Mouse (Mus musculus): Measurements from ENCODE around the gene Cpa5. TPM values are rescaled to one million over a fixed set of nuclear protein-coding genes. Genes with fewer than 3 reads are reported as not detected.

Gene Cpa5
- polyA plus RNA-seq, 1 experiment from 2014 or later, result 0.16 TPM

DNA sequence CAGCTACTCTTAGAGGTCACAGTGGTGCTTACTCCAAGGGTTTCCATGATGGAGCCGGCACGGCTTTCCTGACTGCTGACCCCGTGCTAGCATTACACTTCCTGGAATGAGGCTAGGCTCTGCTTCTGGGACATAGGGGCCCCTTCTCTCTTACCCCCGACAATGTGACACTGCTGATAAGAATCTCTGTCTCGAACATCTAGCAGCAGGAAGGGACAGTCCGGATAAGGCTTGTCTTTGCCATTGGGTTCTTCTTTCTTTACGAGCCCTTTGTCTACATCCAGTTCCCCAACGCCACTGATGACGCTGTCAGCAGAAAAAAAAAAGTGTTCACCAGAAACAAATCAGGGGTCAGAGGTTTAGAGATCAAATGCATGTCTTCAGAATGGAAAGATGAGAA lies 47.8 kb downstream of the Cpa5 start:
- DNase-seq (ENCODE audit: low spot score), result no peak

DNA sequence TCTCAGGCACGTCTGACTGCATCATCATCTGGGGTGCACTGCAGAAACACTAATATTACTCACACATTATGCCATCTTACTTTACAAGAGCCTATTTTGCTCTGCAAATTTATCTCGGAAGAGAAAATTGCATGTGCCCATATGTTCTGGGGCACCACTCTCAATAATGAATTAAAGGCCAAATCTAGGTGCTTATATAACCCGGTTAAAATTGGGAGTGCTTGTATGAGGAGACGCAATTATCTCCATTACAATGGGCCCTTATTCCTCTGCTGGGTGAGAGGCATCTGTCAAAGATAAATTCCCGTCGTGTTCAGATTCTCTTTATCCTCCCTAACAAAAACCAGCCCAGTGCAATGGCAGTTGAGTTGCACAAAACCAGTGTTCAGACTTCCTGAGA lies 54.0 kb downstream of the Cpa5 start:
- no peak for DNase-seq (ENCODE audit: low spot score)
- Histone ChIP-seq H3K27ac (replicated peaks) (no peak overlapping the region), H3K4me2 (replicated peaks; ENCODE audit: low read depth) (no peak overlapping the region), H3K9me3 (ENCODE audit: control insufficient read depth, low read length) (no peaks in the 10 kb centered on the region), H3K27me3 (ENCODE audit: control insufficient read depth, insufficient read depth, low read length) (no peaks in the 10 kb centered on the region), H3K4me3 (ENCODE audit: low read depth, low read length) (no peak overlapping the region), H3K4me1 (replicated peaks; ENCODE audit: control insufficient read depth, insufficient read depth) (no peaks in the 10 kb centered on the region), H3K9ac (ENCODE audit: low read length) (no peak overlapping the region), H3K36me3 (ENCODE audit: control insufficient read depth, insufficient read depth, low read length) (no peaks in the 10 kb centered on the region)
- 58% methylated on average over 6 of the region's 6 CpGs for WGBS
- no peak for ATAC-seq (ENCODE audit: low FRiP score, low TSS enrichment)
- no peak for TF ChIP-seq CTCF (IDR thresholded peaks at IDR 0.05; ENCODE audit: low read depth)
- TF ChIP-seq EP300 (optimal IDR thresholded peaks at IDR 0.05), result no peak

More for the DNA sequence above, 47.8 kb downstream of the Cpa5 start:
- no peaks in the 10 kb centered on the region for H3K4me1 ChIP-seq (replicated peaks; ENCODE audit: control insufficient read depth, insufficient read depth)
- 80% methylated on average over 9 of the region's 9 CpGs for WGBS
- H3K27me3 ChIP-seq (ENCODE audit: control insufficient read depth, insufficient read depth, low read length), result no peaks in the 10 kb centered on the region
- H3K27ac ChIP-seq (replicated peaks), result no peak overlapping the region
- H3K4me2 ChIP-seq (replicated peaks; ENCODE audit: low read depth), result no peak overlapping the region
- no peaks in the 10 kb centered on the region for H3K9me3 ChIP-seq (ENCODE audit: control insufficient read depth, low read length)
- H3K36me3 ChIP-seq (ENCODE audit: control insufficient read depth, insufficient read depth, low read length), result no peaks in the 10 kb centered on the region
- H3K9ac ChIP-seq (ENCODE audit: low read length), result no peak overlapping the region
- no peak for ATAC-seq (ENCODE audit: low FRiP score, low TSS enrichment)
- TF ChIP-seq EP300 (optimal IDR thresholded peaks at IDR 0.05) (no peak), CTCF (IDR thresholded peaks at IDR 0.05; ENCODE audit: low read depth) (no peak)
- H3K4me3 ChIP-seq (ENCODE audit: low read depth, low read length), result no peak overlapping the region

DNA sequence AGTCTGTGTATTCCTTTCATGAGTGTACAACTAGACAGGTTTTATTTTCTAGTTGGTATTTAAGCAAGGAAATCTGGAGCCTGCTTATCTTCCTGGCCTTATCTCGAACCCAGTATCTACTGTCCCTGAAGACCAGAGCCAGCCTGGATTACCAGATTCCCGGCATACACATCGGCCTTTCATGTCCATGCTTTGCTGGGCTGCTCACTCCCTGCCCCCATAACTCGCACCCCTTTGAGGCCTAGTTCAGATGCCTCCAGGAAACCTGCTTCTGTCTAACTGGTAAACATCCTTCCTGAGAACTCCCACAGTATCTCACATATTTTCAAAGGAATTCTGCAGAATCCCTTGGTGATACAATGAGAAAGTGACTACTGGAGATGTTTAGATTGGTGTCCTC lies 54.5 kb downstream of the Cpa5 start:
- no peaks in the 10 kb centered on the region for H3K9me3 ChIP-seq (ENCODE audit: control insufficient read depth, low read length)
- ATAC-seq (ENCODE audit: low FRiP score, low TSS enrichment), result no peak
- no peak overlapping the region for H3K4me2 ChIP-seq (replicated peaks; ENCODE audit: low read depth)
- H3K9ac ChIP-seq (ENCODE audit: low read length), result no peak overlapping the region
- H3K27ac ChIP-seq (replicated peaks), result no peak overlapping the region
- no peak for DNase-seq (ENCODE audit: low spot score)
- H3K27me3 ChIP-seq (ENCODE audit: control insufficient read depth, insufficient read depth, low read length), result no peaks in the 10 kb centered on the region
- H3K36me3 ChIP-seq (ENCODE audit: control insufficient read depth, insufficient read depth, low read length), result no peaks in the 10 kb centered on the region
- no peaks in the 10 kb centered on the region for H3K4me1 ChIP-seq (replicated peaks; ENCODE audit: control insufficient read depth, insufficient read depth)
- 43% methylated on average over 4 of the region's 4 CpGs for WGBS
- no peak overlapping the region for H3K4me3 ChIP-seq (ENCODE audit: low read depth, low read length)
- TF ChIP-seq EP300 (optimal IDR thresholded peaks at IDR 0.05) (no peak), CTCF (IDR thresholded peaks at IDR 0.05; ENCODE audit: low read depth) (no peak)

DNA sequence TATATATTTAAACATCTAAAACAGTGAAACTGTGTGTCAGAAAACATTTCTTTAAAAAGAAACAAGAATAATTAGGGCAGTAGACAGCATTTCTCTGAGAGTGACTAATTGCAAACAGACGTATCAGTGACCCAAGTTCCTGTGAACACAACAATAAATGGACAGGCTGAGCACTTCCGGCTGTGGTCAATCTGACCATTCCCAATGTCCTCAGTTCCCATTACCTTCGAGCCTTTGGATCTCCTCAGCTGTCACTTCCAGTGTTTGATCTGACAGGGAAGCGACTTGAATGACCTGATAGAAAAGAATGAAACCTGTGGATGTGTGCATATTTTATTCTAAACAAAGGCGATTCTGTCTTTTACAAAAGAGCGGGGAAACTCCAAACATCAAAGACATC lies 55.2 kb downstream of the Cpa5 start:
- ATAC-seq (ENCODE audit: low FRiP score, low TSS enrichment) (no peak), DNase-seq (ENCODE audit: low spot score) (no peak)
- Histone ChIP-seq H3K4me1 (replicated peaks; ENCODE audit: control insufficient read depth, insufficient read depth) (no peaks in the 10 kb centered on the region), H3K9ac (ENCODE audit: low read length) (no peak overlapping the region), H3K4me3 (ENCODE audit: low read depth, low read length) (no peak overlapping the region), H3K27me3 (ENCODE audit: control insufficient read depth, insufficient read depth, low read length) (no peaks in the 10 kb centered on the region), H3K4me2 (replicated peaks; ENCODE audit: low read depth) (no peak overlapping the region), H3K36me3 (ENCODE audit: control insufficient read depth, insufficient read depth, low read length) (no peaks in the 10 kb centered on the region), H3K27ac (replicated peaks) (no peak overlapping the region), H3K9me3 (ENCODE audit: control insufficient read depth, low read length) (no peaks in the 10 kb centered on the region)
- 49% methylated on average over 6 of the region's 6 CpGs for WGBS
- TF ChIP-seq CTCF (IDR thresholded peaks at IDR 0.05; ENCODE audit: low read depth) (no peak), EP300 (optimal IDR thresholded peaks at IDR 0.05) (no peak)

DNA sequence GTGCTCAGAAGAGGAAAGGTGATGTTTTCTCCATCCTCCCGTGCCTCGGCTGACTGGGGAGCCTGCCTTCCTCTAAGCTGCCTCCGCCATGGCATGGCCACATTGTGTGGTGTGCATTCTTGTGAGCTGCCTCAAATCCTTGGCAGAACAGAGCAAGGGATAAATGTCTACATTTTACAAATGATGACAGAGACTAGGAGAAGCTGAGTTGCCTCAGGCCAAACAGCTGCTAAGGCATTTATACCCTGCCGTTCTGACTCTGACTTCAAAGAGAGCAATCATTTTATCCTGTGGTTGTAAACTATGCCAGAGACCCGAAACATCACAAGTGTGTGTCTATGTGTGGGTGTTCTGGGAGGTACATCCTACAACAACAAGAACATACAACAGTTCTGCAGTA lies 56.8 kb downstream of the Cpa5 start:
- TF ChIP-seq CTCF (IDR thresholded peaks at IDR 0.05; ENCODE audit: low read depth) (no peak), EP300 (optimal IDR thresholded peaks at IDR 0.05) (no peak)
- H3K27me3 ChIP-seq (ENCODE audit: control insufficient read depth, insufficient read depth, low read length), result no peaks in the 10 kb centered on the region
- no peak overlapping the region for H3K9ac ChIP-seq (ENCODE audit: low read length)
- no peaks in the 10 kb centered on the region for H3K9me3 ChIP-seq (ENCODE audit: control insufficient read depth, low read length)
- no peaks in the 10 kb centered on the region for H3K4me1 ChIP-seq (replicated peaks; ENCODE audit: control insufficient read depth, insufficient read depth)
- H3K4me2 ChIP-seq (replicated peaks; ENCODE audit: low read depth), result no peak overlapping the region
- WGBS, result 52% methylated on average over 5 of the region's 5 CpGs
- H3K27ac ChIP-seq (replicated peaks), result no peak overlapping the region
- ATAC-seq (ENCODE audit: low FRiP score, low TSS enrichment) (no peak), DNase-seq (ENCODE audit: low spot score) (no peak)
- no peak overlapping the region for H3K4me3 ChIP-seq (ENCODE audit: low read depth, low read length)
- no peaks in the 10 kb centered on the region for H3K36me3 ChIP-seq (ENCODE audit: control insufficient read depth, insufficient read depth, low read length)

DNA sequence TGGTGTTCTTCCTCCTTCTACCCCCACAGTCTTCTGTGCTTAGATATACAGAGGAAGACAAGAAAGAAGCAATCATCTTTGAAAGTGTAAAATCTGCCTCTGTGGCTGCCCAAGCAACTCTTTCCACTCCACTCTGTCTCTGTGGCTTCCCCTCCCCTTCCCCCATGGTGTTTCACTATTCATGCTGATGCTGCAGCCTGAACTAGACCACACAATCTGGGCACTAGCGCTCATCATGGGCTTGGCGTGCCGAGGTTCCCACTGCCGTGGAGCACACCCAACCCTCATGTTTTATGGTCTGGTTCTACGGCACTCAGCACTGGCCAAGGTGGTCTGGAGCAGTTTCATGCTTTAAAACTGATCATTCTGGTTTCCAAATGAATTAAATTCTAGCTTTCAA lies 60.9 kb downstream of the Cpa5 start:
- H3K27ac ChIP-seq (replicated peaks), result no peak overlapping the region
- WGBS, result 84% methylated on average over 5 of the region's 5 CpGs
- H3K4me3 ChIP-seq (ENCODE audit: low read depth, low read length), result no peak overlapping the region
- DNase-seq (ENCODE audit: low spot score) (no peak), ATAC-seq (ENCODE audit: low FRiP score, low TSS enrichment) (no peak)
- H3K9ac ChIP-seq (ENCODE audit: low read length), result no peak overlapping the region
- no peaks in the 10 kb centered on the region for H3K9me3 ChIP-seq (ENCODE audit: control insufficient read depth, low read length)
- H3K4me1 ChIP-seq (replicated peaks; ENCODE audit: control insufficient read depth, insufficient read depth), result peaks cover 3% of the 10 kb centered on the region; the same call in 1 of the 2 replicates
- no peak overlapping the region for H3K4me2 ChIP-seq (replicated peaks; ENCODE audit: low read depth)
- TF ChIP-seq EP300 (optimal IDR thresholded peaks at IDR 0.05), result no peak
- no peak for TF ChIP-seq CTCF (IDR thresholded peaks at IDR 0.05; ENCODE audit: low read depth)
- H3K27me3 ChIP-seq (ENCODE audit: control insufficient read depth, insufficient read depth, low read length), result no peaks in the 10 kb centered on the region
- H3K36me3 ChIP-seq (ENCODE audit: control insufficient read depth, insufficient read depth, low read length), result no peaks in the 10 kb centered on the region

All from stomach, postnatal 0 days (tissue).